Mouse (Mus musculus) neural tube, embryonic 13.5 days (tissue): ENCODE measurements around the gene Wfs1. TPM values are rescaled to one million over a fixed set of nuclear protein-coding genes. Genes with fewer than 3 reads are reported as not detected.
"Not testable (repeated sequence)": the region's sequence is repeated elsewhere in the genome, so short reads cannot be mapped to it uniquely, and the experiment has no call there.

Experiments
- ATAC-seq: fragments of 200-750 bp; cut with Nextera tagmentation; 2 replicates; pipeline ENCODE4 v1.8.0; 2017; ENCODE audit warnings: low read depth, mild to moderate bottlenecking, moderate TSS enrichment, moderate library complexity
- H3K27ac ChIP-seq: fragments of 300-500 bp; sonication (generic); replicated peaks from 2 replicates; pipeline ENCODE4 v1.5.1; 2015; ENCODE audit warnings: moderate library complexity, mild to moderate bottlenecking, inconsistent platforms
- H3K27me3 ChIP-seq: fragments of 300-500 bp; sonication (generic); 2 replicates; pipeline ENCODE4 v1.6.1; 2015; ENCODE audit warnings: mild to moderate bottlenecking, inconsistent platforms
- H3K36me3 ChIP-seq: fragments of 300-500 bp; sonication (generic); 2 replicates; pipeline ENCODE4 v1.6.1; 2015; ENCODE audit warnings: mild to moderate bottlenecking, inconsistent platforms
- H3K4me1 ChIP-seq: fragments of 300-500 bp; sonication (generic); replicated peaks from 2 replicates; pipeline ENCODE4 v1.6.1; 2015; ENCODE audit warnings: inconsistent platforms
- H3K4me2 ChIP-seq: fragments of 300-500 bp; sonication (generic); 2 replicates; pipeline ENCODE4 v1.6.1; 2015; ENCODE audit warnings: inconsistent platforms, mild to moderate bottlenecking, moderate library complexity
- H3K4me3 ChIP-seq: fragments of 300-500 bp; sonication (generic); 2 replicates; pipeline ENCODE4 v1.5.1; 2015; ENCODE audit warnings: mild to moderate bottlenecking, inconsistent platforms
- H3K9ac ChIP-seq: fragments of 300-500 bp; sonication (generic); 2 replicates; pipeline ENCODE4 v1.6.1; 2015; ENCODE audit warnings: moderate library complexity, mild to moderate bottlenecking, inconsistent platforms
- H3K9me3 ChIP-seq: fragments of 300-500 bp; sonication (generic); 2 replicates; pipeline ENCODE4 v1.6.1; 2016; ENCODE audit warnings: inconsistent platforms
- WGBS: fragments of 180-500 bp; shearing (Covaris S2); methylation state at CpG from one replicate; pipeline ENCODE4 v1.1.7; 2015; 5-methylcytosine and 5-hydroxymethylcytosine counted together
- polyA plus RNA-seq: library from polyadenylated mRNA; unstranded; fragments of >200 nt; fragmentation: Nextera tagmentation; extraction: Ambion mirVana; gene quantifications from 2 replicates; pipeline ENCODE4 v1.2.1, GENCODE M21; 2015

Wfs1 gene
- polyA plus RNA-seq, 1 experiment from 2014 or later: 8.4 TPM

DNA sequence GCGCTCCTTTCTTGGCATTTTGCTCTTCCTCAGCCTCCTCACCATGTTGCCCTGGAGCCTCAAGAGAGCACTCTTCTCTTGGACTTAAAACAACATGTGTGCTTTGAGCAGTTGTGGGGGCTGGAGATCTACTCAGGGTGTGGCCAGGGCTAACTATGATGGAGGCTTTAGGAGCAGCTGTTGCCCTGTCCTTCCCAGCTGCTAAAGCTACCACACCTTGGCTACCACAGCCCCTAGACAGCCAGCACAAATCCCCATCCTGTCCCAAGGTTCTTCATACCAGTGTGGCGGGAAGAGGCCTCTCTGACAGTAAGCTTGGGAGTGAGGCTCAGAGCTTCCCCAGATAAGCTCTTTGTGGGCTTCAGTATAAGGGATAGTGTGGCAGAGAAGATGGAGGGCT is 43.3 kb downstream of the Wfs1 start:
- no peak for ATAC-seq
- H3K27me3 ChIP-seq: 0 out of 2 replicates have a peak, but pooled peaks cover 4% of the 10 kb centered on the region
- H3K4me3 ChIP-seq: no peak overlapping the region
- no peak overlapping the region for H3K9ac ChIP-seq
- H3K4me1 ChIP-seq: peaks cover 15% of the 10 kb centered on the region
- peaks cover 26% of the 10 kb centered on the region for H3K36me3 ChIP-seq
- no peak overlapping the region for H3K4me2 ChIP-seq
- H3K27ac ChIP-seq: peak overlapping the region; percentile 59; the same call in 1 of the 2 replicates
- H3K9me3 ChIP-seq: no peaks in the 10 kb centered on the region
- WGBS: 81% methylated on average over 2 of the region's 2 CpGs

DNA sequence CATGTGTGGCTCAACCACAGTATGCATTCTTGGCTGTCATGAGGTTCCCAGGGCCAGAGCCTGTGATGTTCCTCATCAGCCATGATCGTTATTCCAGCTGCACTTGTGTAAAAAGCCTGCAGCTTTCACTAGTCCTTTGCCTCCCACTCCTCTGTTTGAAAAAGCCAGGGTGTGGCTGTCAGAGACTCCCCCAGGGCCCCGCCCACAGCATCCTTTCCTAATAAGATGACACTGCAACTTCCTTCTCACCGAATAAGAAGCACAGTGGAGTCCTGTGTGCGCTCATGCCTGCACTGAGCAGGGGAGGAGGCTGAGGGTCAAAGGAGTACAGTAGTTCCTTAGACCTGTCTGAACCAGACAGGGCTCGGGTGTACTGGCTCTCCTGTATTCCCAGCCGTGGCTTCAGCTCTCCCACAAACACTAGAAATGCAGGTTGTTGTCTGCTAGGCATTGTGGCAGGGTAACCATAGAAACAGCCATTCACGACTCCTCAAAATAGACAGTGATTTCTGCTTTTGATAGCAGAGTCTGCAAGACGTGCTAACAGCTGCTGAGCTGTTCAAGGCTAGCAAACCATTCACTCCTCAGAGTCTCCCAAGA is 43.8 kb downstream of the Wfs1 start:
- WGBS: 38% methylated on average over 8 of the region's 8 CpGs
- H3K4me2 ChIP-seq: no peak overlapping the region
- no peak overlapping the region; the same call in 1 of the 2 replicates for H3K9ac ChIP-seq
- ATAC-seq: peak; percentile 10; the same call in 1 of the 2 replicates
- H3K36me3 ChIP-seq: peaks cover 26% of the 10 kb centered on the region
- no peak overlapping the region for H3K4me3 ChIP-seq
- 0 out of 2 replicates have a peak, but pooled peaks cover 4% of the 10 kb centered on the region for H3K27me3 ChIP-seq
- H3K27ac ChIP-seq: peak overlapping the region; percentile 59
- H3K4me1 ChIP-seq: peaks cover 15% of the 10 kb centered on the region
- no peaks in the 10 kb centered on the region for H3K9me3 ChIP-seq

DNA sequence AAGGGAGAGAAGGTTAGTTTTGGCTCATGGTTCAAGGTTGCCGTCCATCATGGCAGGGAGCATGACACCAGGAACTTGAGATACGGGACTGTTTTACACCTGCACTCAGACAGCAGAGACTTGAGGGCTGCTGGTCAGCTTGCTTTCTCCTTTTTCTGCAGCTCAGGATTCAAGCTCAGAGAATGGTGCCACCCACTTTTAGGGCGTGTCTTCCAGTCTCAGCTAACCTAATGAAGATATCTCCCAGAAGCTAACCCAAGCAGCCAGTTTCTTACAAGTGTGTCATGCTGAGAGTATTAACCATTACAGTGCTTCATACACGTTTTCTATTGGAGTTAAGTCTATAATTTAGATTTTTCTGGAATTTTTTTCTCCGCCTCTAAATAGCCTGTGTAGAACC is 44.5 kb downstream of the Wfs1 start:
- WGBS: 73% methylated on average over 5 of the region's 5 CpGs
- no peak overlapping the region for H3K4me2 ChIP-seq
- no peak for ATAC-seq
- 0 out of 2 replicates have a peak overlapping the region, but pooled peaks have one; percentile 59 for H3K27ac ChIP-seq
- H3K9me3 ChIP-seq: no peaks in the 10 kb centered on the region
- peaks cover 28% of the 10 kb centered on the region for H3K36me3 ChIP-seq
- 0 out of 2 replicates have a peak, but pooled peaks cover 4% of the 10 kb centered on the region for H3K27me3 ChIP-seq
- H3K4me3 ChIP-seq: no peak overlapping the region
- H3K4me1 ChIP-seq: peaks cover 15% of the 10 kb centered on the region
- H3K9ac ChIP-seq: no peak overlapping the region

- ATAC-seq: no peak
- Histone ChIP-seq H3K4me1 (peaks cover 15% of the 10 kb centered on the region), H3K27me3 (no peaks in the 10 kb centered on the region), H3K4me3 (no peak overlapping the region), H3K9ac (no peak overlapping the region), H3K9me3 (no peaks in the 10 kb centered on the region), H3K36me3 (peaks cover 19% of the 10 kb centered on the region), H3K27ac (no peak overlapping the region), H3K4me2 (no peak overlapping the region)
- 87% methylated on average over 2 of the region's 2 CpGs for WGBS
Measured at GRCm38 (mm10) chr5:36942446-36942845, 46.6 kb downstream of the Wfs1 start.

GRCm38 (mm10) chr5:36938991-36939390 is 50.0 kb downstream of the Wfs1 start:
- peaks cover 24% of the 10 kb centered on the region for H3K4me1 ChIP-seq
- H3K27ac ChIP-seq, H3K4me2 ChIP-seq, H3K9ac ChIP-seq, H3K9me3 ChIP-seq, ATAC-seq, H3K4me3 ChIP-seq, H3K27me3 ChIP-seq: not testable (repeated sequence)
- 80% methylated on average over 2 of the region's 2 CpGs for WGBS
- peaks cover 19% of the 10 kb centered on the region for H3K36me3 ChIP-seq

- no peak overlapping the region for H3K4me3 ChIP-seq
- WGBS: 91% methylated on average over 5 of the region's 5 CpGs
- no peak for ATAC-seq
- H3K9ac ChIP-seq: no peak overlapping the region
- no peak overlapping the region for H3K27ac ChIP-seq
- no peaks in the 10 kb centered on the region for H3K27me3 ChIP-seq
- no peaks in the 10 kb centered on the region for H3K9me3 ChIP-seq
- H3K4me2 ChIP-seq: no peak overlapping the region
- H3K4me1 ChIP-seq: peaks cover 27% of the 10 kb centered on the region
- peaks cover 19% of the 10 kb centered on the region for H3K36me3 ChIP-seq
Measured at GRCm38 (mm10) chr5:36938021-36938420, 51.0 kb downstream of the Wfs1 start.

GRCm38 (mm10) chr5:36936548-36936947 is 52.5 kb downstream of the Wfs1 start:
- Histone ChIP-seq H3K36me3 (peaks cover 22% of the 10 kb centered on the region), H3K4me3 (no peak overlapping the region), H3K27ac (peak overlapping the region; percentile 67), H3K27me3 (no peaks in the 10 kb centered on the region), H3K9me3 (no peaks in the 10 kb centered on the region), H3K9ac (no peak overlapping the region), H3K4me2 (no peak overlapping the region), H3K4me1 (peaks cover 27% of the 10 kb centered on the region)
- WGBS: 71% methylated on average over 7 of the region's 7 CpGs
- ATAC-seq: peak; percentile 21; the same call in 1 of the 2 replicates

DNA sequence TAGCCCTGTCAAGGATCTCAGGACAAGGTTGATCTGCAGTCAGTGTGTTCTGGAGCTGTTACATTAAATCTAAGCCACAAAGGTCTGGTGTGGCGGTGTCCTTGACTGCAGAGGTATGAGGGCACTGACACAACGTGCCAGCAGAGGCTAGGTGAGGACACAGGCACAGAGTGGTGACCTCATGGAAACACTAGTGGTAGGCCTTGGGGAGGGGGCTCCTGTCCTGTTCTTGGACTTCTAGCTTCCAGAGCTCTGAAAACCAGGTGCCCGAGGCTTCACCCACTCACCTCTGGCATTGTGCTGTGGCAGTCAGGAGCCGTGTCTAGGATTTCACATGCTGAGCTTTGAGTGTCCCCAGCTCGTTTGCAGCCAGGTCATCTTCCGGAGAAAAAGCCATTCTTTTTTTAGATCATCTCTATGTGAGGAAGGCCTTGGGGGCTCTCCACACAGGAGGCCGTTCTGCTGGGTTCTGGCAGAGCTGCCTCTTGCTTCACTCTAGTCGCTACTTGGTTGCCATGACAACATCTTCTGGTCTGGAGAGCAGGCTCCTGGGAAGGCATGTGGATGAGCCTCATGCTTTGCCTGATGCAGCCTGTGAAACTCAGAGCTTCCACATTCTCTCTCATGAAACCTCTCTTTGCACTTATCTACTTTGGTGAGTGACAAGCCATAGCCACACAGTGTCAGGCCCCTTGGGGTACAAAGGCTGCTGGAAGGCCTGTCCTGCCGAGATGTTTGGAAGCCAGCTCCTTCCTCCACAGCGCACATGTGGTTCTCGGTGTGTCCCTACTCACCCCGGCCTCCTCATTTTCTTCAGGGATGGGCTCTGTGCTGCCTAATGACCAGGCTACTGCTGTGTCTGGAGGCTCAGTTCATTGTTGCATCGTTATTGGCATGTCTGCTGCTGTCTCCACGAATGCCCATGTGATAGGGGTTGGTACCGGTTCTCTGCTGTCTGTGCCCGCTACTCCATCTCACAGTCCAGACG is 53.2 kb downstream of the Wfs1 start:
- peaks cover 27% of the 10 kb centered on the region for H3K4me1 ChIP-seq
- H3K9me3 ChIP-seq: no peaks in the 10 kb centered on the region
- no peak overlapping the region for H3K4me3 ChIP-seq
- peak; percentile 83 for ATAC-seq
- H3K27me3 ChIP-seq: no peaks in the 10 kb centered on the region
- no peak overlapping the region for H3K9ac ChIP-seq
- H3K4me2 ChIP-seq: no peak overlapping the region
- peak overlapping the region; percentile 67 for H3K27ac ChIP-seq
- H3K36me3 ChIP-seq: peaks cover 28% of the 10 kb centered on the region
- 59% methylated on average over 17 of the region's 17 CpGs for WGBS

DNA sequence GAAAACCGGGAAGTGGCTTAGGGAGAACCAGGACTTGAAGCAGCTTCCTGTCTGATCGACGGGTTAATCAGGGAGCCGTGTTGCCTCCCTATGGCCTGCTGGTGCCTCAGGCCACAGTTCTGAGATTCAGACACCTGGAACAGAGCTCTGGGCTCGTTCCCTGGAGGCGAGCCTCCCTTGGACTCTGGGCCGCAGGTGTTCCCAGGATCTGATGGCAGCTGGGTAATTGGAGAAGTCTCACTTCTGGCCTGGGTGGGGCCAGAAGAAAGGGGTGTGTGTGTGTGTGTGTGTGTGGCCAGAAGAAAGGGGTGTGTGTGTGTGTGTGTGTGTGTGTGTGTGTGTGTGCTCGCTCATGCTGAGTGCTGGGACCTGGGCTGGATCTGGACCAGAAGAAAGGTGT is 55.6 kb downstream of the Wfs1 start:
- Histone ChIP-seq H3K4me2 (no peak overlapping the region), H3K4me1 (peaks cover 27% of the 10 kb centered on the region), H3K4me3 (no peak overlapping the region), H3K36me3 (peaks cover 34% of the 10 kb centered on the region), H3K9me3 (no peaks in the 10 kb centered on the region), H3K27me3 (no peaks in the 10 kb centered on the region), H3K27ac (no peak overlapping the region), H3K9ac (no peak overlapping the region)
- 64% methylated on average over 7 of the region's 8 CpGs for WGBS
- ATAC-seq: no peak

DNA sequence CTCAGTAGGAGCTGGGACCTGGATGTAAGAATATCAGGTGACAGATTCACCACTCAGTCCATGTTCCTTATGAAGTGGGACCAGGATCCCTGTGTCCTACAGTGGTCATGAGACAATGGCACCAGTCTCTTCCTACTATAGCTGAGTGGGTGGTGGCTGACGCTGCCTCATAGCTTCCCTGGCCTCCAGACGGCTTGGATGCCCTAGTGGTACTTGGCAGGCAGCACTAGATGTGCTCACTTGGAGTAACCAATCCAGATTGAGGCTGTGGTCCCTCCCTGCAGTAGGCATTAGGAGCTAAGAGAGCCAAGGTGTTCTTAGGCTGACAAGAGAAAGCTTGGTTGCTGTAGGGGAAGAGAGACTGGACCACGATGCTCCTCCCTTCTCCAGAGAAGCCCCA is 59.6 kb downstream of the Wfs1 start:
- Histone ChIP-seq H3K9me3 (no peaks in the 10 kb centered on the region), H3K27me3 (no peaks in the 10 kb centered on the region), H3K4me2 (no peak overlapping the region), H3K4me1 (0 out of 2 replicates have a peak, but pooled peaks cover 8% of the 10 kb centered on the region), H3K27ac (no peak overlapping the region), H3K9ac (no peak overlapping the region), H3K36me3 (peaks cover 58% of the 10 kb centered on the region), H3K4me3 (no peak overlapping the region)
- WGBS: 76% methylated on average over 3 of the region's 3 CpGs
- ATAC-seq: no peak

GRCm38 (mm10) chr5:36928701-36929100 is 60.3 kb downstream of the Wfs1 start:
- no peak for ATAC-seq
- H3K4me3 ChIP-seq: no peak overlapping the region

More at GRCm38 (mm10) chr5:36928701-36929100, 60.3 kb downstream of the Wfs1 start:
- H3K36me3 ChIP-seq: peaks cover 58% of the 10 kb centered on the region
- WGBS: 60% methylated on average over 4 of the region's 4 CpGs
- H3K9ac ChIP-seq: no peak overlapping the region
- no peak overlapping the region for H3K4me2 ChIP-seq
- no peak overlapping the region for H3K27ac ChIP-seq
- H3K9me3 ChIP-seq: no peaks in the 10 kb centered on the region
- peaks cover 9% of the 10 kb centered on the region for H3K4me1 ChIP-seq
- H3K27me3 ChIP-seq: no peaks in the 10 kb centered on the region
